Mouse (Mus musculus): ENCODE measurements around the gene Zfp941.

Gene Zfp941

GRCm38 (mm10) chr7:140821653-140822329 is at the start of gene Zfp941:
Zfp941 (minus strand) TSS chr7:140822178.
- DNase-seq, result no peak

- no peak for DNase-seq
Observed at GRCm38 (mm10) chr7:140864761-140865160, 42.8 kb upstream of the Zfp941 start.

- no peak for DNase-seq
Observed at GRCm38 (mm10) chr7:140860728-140861127, 38.8 kb upstream of the Zfp941 start.

GRCm38 (mm10) chr7:140859997-140860396 is 38.0 kb upstream of the Zfp941 start:
- DNase-seq, result no peak

- DNase-seq, result no peak
Observed at GRCm38 (mm10) chr7:140858746-140859145, 36.8 kb upstream of the Zfp941 start.

GRCm38 (mm10) chr7:140857550-140858505 is 35.9 kb upstream of the Zfp941 start, which contains the start of gene Bet1l:
Bet1l (minus strand) TSS chr7:140857577.
- peak; percentile 16 to 35 for DNase-seq

GRCm38 (mm10) chr7:140856785-140857549 is 35.0 kb upstream of the Zfp941 start, which contains the start of gene Ric8a:
Ric8a (plus strand) TSS chr7:140856957.
- DNase-seq, result peak; percentile 78 to 84

GRCm38 (mm10) chr7:140855860-140856784 is 34.1 kb upstream of the Zfp941 start, which contains the start of gene Gm45785:
Gm45785 (minus strand) TSS chr7:140856331.
- DNase-seq, result peak; percentile 48 to 57

GRCm38 (mm10) chr7:140855181-140855580 is 33.2 kb upstream of the Zfp941 start:
- DNase-seq, result no peak

GRCm38 (mm10) chr7:140854483-140854882 is 32.5 kb upstream of the Zfp941 start:
- no peak for DNase-seq

GRCm38 (mm10) chr7:140853386-140853785 is 31.4 kb upstream of the Zfp941 start:
- no peak for DNase-seq

GRCm38 (mm10) chr7:140851916-140852315 is 29.9 kb upstream of the Zfp941 start:
- DNase-seq, result no peak

- no peak for DNase-seq
Observed at GRCm38 (mm10) chr7:140848591-140848990, 26.6 kb upstream of the Zfp941 start.

- no peak for DNase-seq
Observed at GRCm38 (mm10) chr7:140847755-140848580, 26.0 kb upstream of the Zfp941 start, which contains the start of gene Odf3. Odf3 (plus strand) TSS chr7:140847805.

- DNase-seq, result no peak
Observed at GRCm38 (mm10) chr7:140846676-140847075, 24.7 kb upstream of the Zfp941 start.

- DNase-seq, result no peak
Observed at GRCm38 (mm10) chr7:140845683-140846082, 23.7 kb upstream of the Zfp941 start.

- peak; percentile 69 to 72 for DNase-seq
Observed at GRCm38 (mm10) chr7:140844905-140845665, 23.1 kb upstream of the Zfp941 start, which contains the start of gene Scgb1c1. Scgb1c1 (plus strand) TSS chr7:140845547.

GRCm38 (mm10) chr7:140843806-140844205 is 21.8 kb upstream of the Zfp941 start:
- no peak for DNase-seq
